Mouse (Mus musculus) mature B cell (primary cell): ENCODE measurements around the gene Mxd3.

Experiments used
- in situ Hi-C: fragments of 300-500 bp; cut with MboI; formaldehyde crosslinking; loops from 2 replicates; pipeline ENCODE4 v1.14.3; 2019

Gene Mxd3

GRCm38 (mm10) chr13:55329683-55330566 lies at the start of gene Mxd3:
Gene Mxd3, minus strand, starts transcription at chr13:55329823.
- in situ Hi-C loops = no loop called here

- in situ Hi-C loops = no loop called here
Measured at GRCm38 (mm10) chr13:55378907-55379580, 49.4 kb upstream of the Mxd3 start.

GRCm38 (mm10) chr13:55375877-55376276 lies 46.3 kb upstream of the Mxd3 start:
- in situ Hi-C loops = no loop called here

GRCm38 (mm10) chr13:55374206-55374924 lies 44.7 kb upstream of the Mxd3 start:
- in situ Hi-C loops = no loop called here

GRCm38 (mm10) chr13:55371740-55372139 lies 42.1 kb upstream of the Mxd3 start:
- in situ Hi-C loops = no loop called here

GRCm38 (mm10) chr13:55371007-55371681 lies 41.5 kb upstream of the Mxd3 start:
- in situ Hi-C loops = no loop called here

- in situ Hi-C loops = no loop called here
Measured at GRCm38 (mm10) chr13:55370234-55370633, 40.6 kb upstream of the Mxd3 start.

- in situ Hi-C loops = no loop called here
Measured at GRCm38 (mm10) chr13:55369531-55370114, 40.0 kb upstream of the Mxd3 start, which contains the start of gene Rgs14. Gene Rgs14, plus strand, starts transcription at chr13:55369732.

- in situ Hi-C loops = no loop called here
Measured at GRCm38 (mm10) chr13:55368401-55368800, 38.8 kb upstream of the Mxd3 start.

- in situ Hi-C loops = no loop called here
Measured at GRCm38 (mm10) chr13:55362453-55363060, 32.9 kb upstream of the Mxd3 start, which contains the start of gene Lman2. Gene Lman2, minus strand, starts transcription at chr13:55362783.

- in situ Hi-C loops = no loop called here
Measured at GRCm38 (mm10) chr13:55361974-55362452, 32.4 kb upstream of the Mxd3 start.

GRCm38 (mm10) chr13:55361145-55361544 lies 31.5 kb upstream of the Mxd3 start:
- in situ Hi-C loops = no loop called here

- in situ Hi-C loops = no loop called here
Measured at GRCm38 (mm10) chr13:55346745-55347144, 17.1 kb upstream of the Mxd3 start.

- in situ Hi-C loops = no loop called here
Measured at GRCm38 (mm10) chr13:55344286-55344685, 14.7 kb upstream of the Mxd3 start.

GRCm38 (mm10) chr13:55342469-55342868 lies 12.8 kb upstream of the Mxd3 start:
- in situ Hi-C loops = no loop called here

GRCm38 (mm10) chr13:55339259-55339658 lies 9.6 kb upstream of the Mxd3 start:
- in situ Hi-C loops = no loop called here

GRCm38 (mm10) chr13:55338131-55339054 lies 8.8 kb upstream of the Mxd3 start:
- in situ Hi-C loops = no loop called here

- in situ Hi-C loops = no loop called here
Measured at GRCm38 (mm10) chr13:55337341-55337975, 7.8 kb upstream of the Mxd3 start.

GRCm38 (mm10) chr13:55335701-55336100 lies 6.1 kb upstream of the Mxd3 start:
- in situ Hi-C loops = no loop called here
